Mouse (Mus musculus) left cerebral cortex, postnatal 25 days (tissue): Measurements from ENCODE around the gene Tmem171. TPM values are rescaled to one million over a fixed set of nuclear protein-coding genes. Genes with fewer than 3 reads are reported as not detected.

Experiments used
- DNase-seq, 2 experiments: peaks; one replicate each; pipeline ENCODE4 v3.0.0; 2022; ENCODE audit warnings: low spot score in 2 of 2, mixed read lengths in 1 of 2
- intact Hi-C: fragments of 180-260 bp; cut with DNase I; formaldehyde crosslinking; loops from one replicate; pipeline ENCODE4 v1.15.1; 2025
- total RNA-seq, 2 experiments: library from RNA; stranded (reverse); gene quantifications; 2 replicates each; pipeline ENCODE4 v1.2.3; 2021

Gene Tmem171
- total RNA-seq, 2 experiments from 2014 or later, result not detected

DNA sequence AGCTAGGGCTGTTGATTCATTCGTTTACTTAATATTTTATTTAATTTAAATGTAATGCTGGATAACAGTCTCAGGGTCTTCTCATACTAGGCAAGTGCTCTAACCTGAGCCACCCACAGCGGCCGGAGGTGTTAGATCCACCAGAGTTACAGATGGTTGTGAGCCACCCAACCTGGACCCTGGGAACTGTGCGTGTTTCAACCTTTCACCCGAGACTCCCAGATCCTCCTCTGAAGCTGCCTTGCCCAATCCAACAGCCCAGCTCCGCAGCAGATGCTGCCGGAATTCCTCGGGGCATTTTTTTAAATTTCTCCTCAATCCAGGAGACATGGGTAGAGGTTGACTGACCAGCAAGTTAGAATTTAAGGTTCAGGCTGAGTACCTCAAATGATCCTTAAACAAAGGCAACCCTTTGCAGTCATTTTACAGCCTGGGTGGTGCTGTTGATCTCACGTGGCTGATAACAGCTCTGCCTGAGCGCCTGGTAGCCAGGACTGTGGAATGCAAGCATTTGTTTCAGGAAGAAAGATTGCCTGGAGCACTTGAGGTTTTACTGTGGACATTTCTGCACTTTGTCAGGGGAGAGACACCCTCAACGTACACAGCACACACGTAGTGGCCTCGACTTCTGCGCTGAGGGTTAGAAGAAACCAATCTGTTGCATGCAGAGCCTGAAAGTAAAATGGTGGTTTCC is 4.6 kb upstream of the Tmem171 start:
- intact Hi-C loops, result no loop called here
- DNase-seq, result no peak

DNA sequence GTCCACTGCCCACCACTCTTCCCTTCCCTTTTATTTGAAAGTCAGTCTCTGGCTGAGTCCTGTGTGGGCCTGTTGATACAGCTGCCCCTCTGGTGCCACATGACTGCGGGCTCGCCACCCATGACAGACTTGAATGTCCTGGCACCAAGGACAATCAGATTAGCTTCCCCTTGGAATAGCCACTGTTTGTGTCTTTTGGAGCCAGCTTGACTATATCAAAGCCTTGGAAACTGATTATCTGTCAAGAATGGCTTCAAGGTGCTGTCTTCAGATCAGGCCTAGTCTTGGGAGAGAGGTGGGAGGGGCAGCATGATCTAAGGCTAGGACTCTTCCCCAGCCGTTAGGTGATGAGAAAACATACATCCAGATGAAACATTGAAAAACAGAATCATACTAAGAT is 2.1 kb upstream of the Tmem171 start:
- intact Hi-C loops, result no loop called here
- DNase-seq, result no peak

DNA sequence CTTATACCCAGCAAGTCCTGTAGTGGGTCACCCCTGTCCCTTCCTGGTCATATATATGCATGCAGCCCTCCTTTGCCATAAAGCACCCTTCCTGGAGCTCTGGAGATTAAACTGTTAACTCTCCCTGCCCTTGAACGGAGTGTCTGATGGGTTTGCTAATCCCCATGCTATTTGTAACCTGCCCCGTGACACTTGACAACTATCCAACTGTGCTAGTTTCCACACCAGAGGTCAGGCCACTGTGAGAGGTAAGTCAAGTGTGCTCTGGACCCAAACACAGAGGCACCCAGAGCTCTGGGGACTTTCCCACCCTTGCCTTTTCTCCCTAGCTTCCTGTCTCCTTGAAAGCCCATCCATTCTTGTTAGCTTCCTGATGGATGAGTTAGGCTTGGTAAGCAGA is 912 bp upstream of the Tmem171 start:
- intact Hi-C loops, result no loop called here
- DNase-seq, result no peak

DNA sequence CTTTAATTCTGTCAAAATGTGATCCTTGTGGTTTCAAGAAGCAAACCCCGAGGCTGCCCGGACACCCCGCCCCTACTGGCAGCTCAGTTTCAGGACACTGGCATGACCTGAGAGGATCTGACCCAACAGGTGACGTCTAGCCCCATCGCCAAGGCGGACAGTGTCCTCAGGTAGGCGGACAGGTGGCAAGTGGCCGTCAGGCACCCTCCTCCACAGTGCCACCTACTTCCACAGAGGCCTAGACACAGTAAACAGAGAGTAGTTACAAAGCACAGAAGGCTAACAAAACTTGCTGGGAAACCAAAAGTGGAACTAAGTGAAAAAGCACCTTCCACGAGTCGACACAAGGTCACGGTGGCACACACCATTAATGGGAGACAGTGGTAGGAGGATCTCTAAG is 1.3 kb downstream of the Tmem171 start:
- DNase-seq, result no peak
- intact Hi-C loops, result no loop called here

DNA sequence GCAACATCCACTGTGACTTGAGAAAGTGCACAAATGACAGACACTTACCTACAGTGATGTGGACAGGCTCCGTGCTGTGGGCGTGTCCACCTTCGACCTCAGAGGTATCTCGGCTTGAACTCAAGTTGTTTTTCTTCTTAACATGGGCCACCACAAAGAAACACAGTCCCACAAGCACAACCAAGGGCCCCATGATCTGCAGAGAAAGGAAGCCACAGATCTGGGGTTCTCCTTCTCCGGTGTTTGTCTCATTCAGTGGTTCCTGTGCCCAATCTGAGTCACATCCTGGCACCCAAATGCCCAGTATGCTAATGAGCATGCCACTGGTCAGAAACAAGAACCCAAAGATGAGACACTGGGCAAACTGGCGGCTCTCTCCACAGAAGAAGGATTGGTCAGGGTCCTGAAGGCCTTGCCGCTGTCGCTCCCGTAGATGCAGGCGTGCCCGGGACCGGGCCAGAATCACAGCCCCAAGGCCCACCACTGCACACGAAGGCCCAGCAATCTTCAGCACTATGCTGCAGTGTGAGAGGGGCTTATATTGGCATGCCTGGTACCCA is 2.6 kb downstream of the Tmem171 start:
- no peak for DNase-seq
- intact Hi-C loops, result no loop called here

DNA sequence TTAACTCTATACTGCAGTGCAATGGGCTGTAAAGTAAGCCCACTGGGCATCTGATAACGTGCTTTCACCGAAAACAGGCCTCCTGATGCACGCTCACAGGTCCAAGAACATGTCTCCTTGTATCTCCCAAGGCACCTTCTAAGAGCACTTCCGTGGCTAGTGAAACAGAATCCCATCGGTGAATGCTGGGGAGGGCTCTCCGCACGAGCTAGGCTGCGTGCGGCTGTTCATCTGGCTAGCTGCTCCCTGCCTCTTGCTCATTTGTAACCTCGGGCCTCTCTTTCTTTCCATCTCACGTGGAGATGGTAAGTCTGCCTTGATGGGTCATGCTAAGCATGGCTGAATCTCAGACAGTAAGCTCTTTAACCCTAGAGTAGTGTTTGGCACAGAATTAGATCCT is 3.7 kb downstream of the Tmem171 start:
- no peak for DNase-seq
- intact Hi-C loops, result no loop called here

DNA sequence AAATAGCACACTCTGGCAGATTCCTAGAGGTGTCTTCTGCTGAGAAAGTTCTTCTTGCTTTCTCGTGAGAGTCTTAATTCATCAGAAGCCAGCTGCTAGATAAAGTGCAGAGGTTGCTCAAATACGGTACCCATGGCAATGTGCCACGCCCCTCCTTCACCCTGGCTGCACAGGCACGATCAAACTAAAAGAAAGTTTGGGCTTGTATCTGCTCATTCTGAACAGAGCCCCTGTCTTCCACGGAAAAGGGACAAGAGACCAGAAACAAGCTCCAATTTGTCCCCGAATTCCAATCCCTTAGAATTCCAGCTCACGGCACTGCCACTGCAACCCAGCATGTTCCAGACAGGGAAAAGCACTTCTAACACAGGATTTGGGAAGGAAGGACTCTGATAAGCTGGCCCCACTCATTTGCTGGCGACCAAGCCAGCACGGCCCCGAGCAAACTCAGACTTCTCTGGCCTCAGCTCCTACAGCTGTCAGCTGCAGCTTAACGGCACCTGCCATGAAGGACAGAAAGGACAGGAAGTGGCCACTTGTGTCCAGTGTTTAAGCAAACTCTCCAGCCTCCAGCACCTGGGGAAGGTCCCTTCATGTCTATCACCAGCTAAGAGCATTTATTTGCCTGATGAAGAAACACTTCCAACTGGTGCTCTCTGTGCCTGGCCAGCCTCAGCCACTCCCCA is 4.9 kb downstream of the Tmem171 start:
- DNase-seq, result no peak
- intact Hi-C loops, result no loop called here

DNA sequence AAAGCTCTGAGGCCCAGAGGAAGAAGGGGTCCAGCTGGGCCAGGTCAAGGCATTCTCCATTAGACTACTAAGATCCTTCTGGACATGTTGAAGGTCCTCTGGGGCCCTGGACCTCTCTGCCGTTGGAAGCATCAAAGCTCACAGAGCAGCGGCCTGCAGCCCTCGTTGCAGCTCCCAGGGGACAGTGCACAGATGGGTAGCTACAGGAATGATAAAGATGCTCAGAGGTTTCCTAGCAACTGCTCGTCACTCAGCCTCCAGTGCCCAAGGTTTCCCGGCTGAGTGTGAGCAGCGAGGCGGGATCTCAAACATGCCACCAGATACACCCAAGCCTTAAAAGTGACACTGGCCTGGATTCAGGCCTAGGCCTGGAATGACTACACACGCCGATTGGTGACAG is 6.7 kb downstream of the Tmem171 start:
- intact Hi-C loops, result no loop called here
- peak; percentile 32 to 56 for DNase-seq

DNA sequence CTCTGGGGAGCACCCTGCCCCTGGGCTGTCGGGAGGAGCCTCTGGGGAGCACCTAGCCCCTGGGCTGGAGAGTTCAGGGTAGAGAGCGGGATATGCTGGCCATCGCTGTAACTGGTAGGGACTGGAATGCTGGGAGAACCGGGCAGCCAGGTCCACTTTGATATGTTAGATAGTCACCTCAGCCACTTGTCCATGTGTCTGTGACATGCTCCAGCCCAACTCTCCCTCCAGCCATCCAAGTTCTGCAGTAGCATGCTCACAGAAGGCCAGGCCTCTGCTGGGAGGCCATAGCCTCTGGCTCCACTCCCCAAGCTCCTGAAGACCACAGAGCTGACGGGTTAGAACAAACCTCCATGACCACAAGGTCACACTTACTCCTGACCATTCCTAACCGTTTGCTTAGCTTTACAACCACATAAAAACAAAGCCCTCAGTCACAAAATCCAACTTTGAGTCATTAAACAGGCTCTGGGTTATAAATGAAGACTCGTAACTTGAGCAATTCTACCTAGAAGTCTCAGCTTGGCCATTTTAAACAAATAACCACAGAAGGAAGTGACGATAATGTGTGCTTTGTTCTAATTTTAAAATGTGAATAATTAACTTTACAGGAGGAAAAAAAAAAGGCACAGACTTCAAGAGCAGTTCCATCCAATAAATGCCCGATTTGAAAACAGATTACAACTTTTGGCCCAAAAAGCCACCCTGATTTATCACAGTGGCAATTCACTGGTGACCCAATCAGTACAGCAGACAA is 10.3 kb downstream of the Tmem171 start:
- DNase-seq, result no peak
- intact Hi-C loops, result no loop called here

DNA sequence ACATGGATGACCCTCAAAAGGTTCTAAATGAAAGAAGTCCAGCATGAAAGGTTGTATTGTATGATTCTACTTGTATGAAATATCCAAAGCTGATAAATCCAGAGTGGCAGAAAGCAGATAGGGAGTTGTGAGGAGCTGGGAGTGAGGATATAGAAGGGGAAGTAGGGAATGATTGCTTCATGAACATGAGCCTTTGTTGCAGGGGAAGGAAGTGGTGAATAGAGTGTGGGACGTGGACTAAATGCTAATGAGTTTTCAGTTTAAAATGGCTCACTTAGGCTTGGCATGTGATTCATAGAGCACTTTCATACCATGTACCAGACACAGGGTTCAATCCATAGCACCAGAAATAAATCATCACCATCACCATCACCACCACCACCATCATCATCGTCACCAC is 11.2 kb downstream of the Tmem171 start:
- no peak for DNase-seq
- intact Hi-C loops, result no loop called here

DNA sequence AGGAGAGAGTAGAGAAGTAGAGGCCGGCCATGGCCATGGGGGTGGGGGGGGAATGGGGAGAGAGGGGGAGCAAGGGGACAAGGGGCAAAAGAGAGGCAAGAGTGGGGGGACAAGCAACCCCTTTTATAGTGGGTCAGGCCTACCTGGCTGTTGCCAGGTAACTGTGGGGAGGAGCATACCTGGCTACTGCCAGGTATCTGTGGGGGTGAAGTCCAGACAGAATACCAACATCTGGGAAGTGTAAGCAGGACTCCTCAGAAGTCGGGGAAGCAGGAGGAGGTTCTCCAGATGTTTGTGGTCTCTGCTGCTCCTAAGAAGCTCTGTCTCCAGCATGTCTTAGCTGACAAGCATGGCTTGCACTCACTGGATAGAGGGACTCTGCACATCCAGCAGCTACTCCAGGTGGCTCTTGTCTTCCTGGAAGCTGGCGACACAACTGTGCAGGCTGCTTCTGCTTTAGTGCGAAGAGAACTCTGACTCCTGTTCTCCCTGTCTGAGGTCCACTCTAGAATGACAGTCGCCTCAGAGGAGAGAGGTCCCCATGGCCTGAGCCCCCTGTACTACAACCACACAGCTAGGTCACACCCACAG is 14.1 kb downstream of the Tmem171 start:
- intact Hi-C loops, result no loop called here
- DNase-seq, result no peak

DNA sequence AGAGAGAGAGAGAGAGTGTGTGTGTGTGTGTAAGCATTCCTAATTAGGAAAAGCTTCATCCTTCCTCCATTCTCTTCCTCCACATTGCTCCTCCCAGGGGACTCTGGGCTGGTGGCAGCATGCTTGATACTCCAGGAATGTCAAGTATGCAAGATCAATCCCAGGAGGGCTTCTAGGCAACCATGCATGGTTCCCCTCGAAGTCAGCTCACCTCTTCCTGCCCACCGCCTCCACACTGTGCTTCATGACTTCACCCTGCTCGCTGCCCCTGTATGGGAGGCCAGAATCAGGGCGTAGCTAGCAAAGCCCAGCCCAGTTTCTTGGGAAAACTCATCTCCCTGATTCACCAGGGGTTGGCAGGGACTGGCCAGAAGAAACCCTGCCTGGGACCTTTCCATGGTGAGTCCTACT is 15.0 kb downstream of the Tmem171 start:
- intact Hi-C loops, result no loop called here
- no peak for DNase-seq

DNA sequence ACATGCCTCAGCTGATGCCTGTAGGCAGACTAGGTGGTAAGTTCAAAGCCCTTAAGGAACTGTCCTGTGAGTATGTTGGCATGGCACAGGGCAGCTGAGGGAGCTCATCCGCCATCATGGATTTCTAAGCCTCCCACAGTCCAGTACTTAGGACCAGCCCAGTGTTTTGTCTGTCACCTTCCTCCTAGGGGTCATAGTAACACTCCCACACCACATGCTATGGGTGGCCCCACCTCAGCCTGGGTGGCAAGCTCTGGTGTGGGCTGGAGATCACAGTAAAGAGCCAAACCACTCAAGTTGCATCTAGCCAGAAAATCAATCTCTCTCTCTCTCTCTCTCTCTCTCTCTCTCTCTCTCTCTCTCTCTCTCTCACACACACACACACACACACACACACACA is 15.4 kb downstream of the Tmem171 start:
- intact Hi-C loops, result no loop called here
- no peak for DNase-seq

DNA sequence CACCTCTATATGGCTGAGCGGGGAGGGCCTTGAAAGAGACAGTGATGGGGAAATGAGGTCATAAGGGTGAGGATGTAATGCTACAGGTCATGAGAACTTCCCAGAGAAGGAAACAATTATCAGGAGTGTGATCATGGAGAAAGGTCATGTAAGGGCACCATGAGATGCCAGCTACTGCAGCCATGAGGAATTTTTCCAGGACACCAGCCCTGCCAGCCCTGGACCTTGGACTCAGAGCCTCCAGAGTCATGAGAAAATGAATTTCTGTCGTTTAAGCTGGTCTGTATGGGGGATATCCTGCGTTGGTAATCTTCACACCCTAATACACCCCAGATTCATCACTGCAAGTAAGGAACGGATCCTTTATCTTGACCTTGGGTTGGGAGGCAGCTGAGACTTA is 20.7 kb downstream of the Tmem171 start:
- intact Hi-C loops, result no loop called here
- no peak for DNase-seq

DNA sequence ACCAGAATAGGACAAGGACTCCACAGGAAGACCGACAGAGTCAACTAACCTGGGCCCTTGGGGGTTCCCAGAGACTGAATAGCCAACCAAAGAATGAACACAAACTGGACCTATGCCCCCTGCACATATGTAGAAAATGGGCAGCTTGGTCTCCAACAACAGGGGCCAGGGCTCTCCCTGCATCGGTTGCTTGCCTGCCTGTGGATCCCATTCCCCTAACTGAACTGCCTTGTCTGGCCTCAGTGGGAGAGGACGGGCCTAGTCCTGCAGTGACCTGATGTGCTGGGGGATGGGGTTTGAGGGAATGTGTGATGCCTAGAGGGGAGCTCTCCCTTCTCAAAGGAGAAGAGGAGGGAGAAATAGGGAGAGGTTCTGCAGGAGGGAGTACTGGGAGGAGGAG is 25.3 kb downstream of the Tmem171 start:
- intact Hi-C loops, result no loop called here

DNA sequence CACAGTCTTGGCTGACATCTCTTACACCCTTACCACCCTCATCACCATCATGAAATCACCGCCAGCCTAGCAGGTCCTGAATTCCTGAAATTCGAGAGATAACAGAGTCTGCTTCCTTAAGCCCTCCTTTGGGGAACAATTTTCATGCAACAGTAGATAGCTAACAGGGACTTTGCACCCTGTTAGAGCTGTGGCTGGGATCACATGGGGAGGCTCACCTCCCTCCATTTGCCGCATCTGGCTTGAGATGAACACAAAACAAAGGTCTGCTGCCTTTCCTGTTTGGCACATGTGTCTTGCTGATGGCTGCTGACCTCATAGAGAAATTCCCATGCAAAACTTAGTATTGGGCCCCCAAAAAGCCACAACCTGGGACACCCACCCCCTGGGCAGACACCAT is 27.3 kb downstream of the Tmem171 start:
- intact Hi-C loops, result no loop called here
- DNase-seq, result no peak

More for the DNA sequence above, 25.3 kb downstream of the Tmem171 start:
- DNase-seq, result no peak

DNA sequence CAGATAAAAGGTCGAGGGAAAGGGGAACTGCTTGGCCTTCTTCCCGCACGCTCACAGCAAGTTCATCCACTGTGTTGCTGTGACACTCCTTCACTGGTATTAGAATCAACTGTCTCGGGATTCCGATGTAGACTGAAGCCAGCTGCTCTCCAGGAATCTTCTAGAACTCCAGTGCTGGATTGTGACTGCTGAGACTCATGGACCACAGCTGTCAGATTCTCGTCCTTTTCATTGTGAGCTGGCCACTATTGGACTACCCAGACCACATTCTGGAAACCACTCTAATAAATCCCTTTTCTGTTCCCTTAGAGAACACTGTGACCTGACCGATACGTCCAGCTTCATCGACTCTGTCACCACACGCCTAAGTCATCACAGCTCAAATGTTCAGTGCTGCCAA is 29.4 kb downstream of the Tmem171 start:
- DNase-seq, result no peak
- intact Hi-C loops, result no loop called here

DNA sequence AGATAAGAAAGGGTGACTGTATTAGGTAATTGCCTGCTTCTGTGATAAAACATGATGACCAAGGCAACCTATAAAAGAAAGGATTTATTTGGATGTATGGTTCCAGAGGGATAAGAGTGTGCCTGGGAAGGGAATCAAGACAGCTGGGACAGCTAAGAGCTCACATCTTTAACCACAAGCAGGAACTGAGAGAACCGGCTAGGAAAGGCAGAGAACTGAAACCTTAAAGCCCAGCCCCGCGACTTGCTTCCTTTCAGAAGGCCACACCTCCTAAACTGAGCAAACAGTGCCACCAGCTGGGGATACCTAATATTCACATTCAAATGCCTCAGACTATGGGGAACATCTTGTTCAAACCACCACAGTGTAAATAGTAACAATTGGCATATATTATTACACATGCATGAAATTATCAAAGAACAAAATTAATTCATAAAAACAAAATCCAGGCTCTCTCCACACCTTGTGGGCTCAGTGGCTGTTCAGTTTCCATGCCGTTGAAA is 32.4 kb downstream of the Tmem171 start:
- intact Hi-C loops, result no loop called here
- no peak for DNase-seq

DNA sequence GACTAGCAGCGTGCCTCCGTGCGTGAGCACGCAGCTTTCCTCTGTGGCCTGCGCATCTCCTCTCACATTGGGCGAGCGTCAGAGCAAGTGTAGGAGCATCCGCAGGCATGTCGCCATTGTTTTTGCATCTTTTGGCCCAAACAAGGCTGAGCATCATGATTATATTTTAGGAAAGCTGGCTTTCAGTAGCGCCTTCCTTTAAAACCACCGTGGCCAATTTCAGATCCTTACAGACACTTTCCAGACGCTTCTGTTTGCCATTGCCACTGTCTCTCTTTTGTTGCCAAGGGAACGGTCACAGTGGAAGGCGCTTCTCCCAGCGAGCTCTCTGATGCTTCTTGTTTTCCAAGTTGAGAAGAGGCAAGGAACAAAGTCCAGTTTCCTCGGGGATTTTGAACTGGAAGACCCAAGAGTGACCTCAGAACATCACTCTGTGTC is 38.6 kb downstream of the Tmem171 start:
- intact Hi-C loops, result no loop called here
- DNase-seq, result peak; percentile 32 to 69

DNA sequence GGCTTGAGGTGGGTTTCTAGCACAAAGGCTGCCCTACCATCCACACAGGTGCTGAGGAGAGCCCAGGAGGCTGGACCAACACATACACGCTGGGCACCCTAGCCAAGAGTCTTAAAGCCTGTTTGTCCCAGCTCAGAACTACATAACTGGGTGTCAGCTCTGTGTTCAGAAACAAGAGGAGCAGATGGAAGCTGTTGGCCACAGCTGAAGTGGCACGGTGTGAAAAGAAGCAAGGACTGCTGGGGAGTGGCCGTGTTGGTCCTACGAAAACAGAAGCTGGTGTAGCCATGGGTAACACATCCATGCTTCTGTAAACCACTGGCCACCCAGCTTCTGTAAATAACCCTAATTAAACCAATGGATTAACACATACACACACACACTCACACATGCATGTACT is 39.3 kb downstream of the Tmem171 start:
- DNase-seq, result peak in 1 of 2 experiments; percentile 10
- intact Hi-C loops, result no loop called here
